Mouse (Mus musculus) small intestine, adult 2 months (tissue): Measurements from ENCODE around the gene Cabcoco1. TPM values are rescaled to one million over a fixed set of nuclear protein-coding genes. Genes with fewer than 3 reads are reported as not detected.
A peak's percentile ranks its signal among the peaks of the same experiment; 100 is the strongest.

Experiments used
- H3K27ac ChIP-seq: fragments of 200-500 bp; 2 replicates; pipeline ENCODE4 v1.5.1; 2012; ENCODE audit warnings: low read depth, low read length, control low read depth, inconsistent platforms; ENCODE audit not compliant: insufficient read depth
- H3K27me3 ChIP-seq: fragments of 200-500 bp; 2 replicates; pipeline ENCODE4 v1.6.1; 2012; ENCODE audit warnings: mild to moderate bottlenecking, moderate library complexity, low read length, inconsistent platforms; ENCODE audit not compliant: control insufficient read depth, insufficient read depth
- H3K36me3 ChIP-seq: fragments of 200-500 bp; 2 replicates; pipeline ENCODE4 v1.6.1; 2012; ENCODE audit warnings: mild to moderate bottlenecking, low read length, control low read depth, inconsistent platforms; ENCODE audit not compliant: control insufficient read depth, insufficient read depth
- H3K4me1 ChIP-seq: fragments of 200-500 bp; 2 replicates; pipeline ENCODE4 v1.6.1; 2012; ENCODE audit warnings: low read length, inconsistent platforms, mixed read lengths; ENCODE audit not compliant: control insufficient read depth, insufficient read depth, insufficient read length
- H3K4me3 ChIP-seq: fragments of 200-500 bp; 2 replicates; pipeline ENCODE4 v1.5.1; 2012; ENCODE audit warnings: low read depth, mild to moderate bottlenecking, control low read depth, inconsistent platforms, low read length, moderate library complexity
- CTCF ChIP-seq: fragments of 200-500 bp; IDR thresholded peaks from 2 replicates; pipeline ENCODE4 v1.5.1; 2012; ENCODE audit warnings: low read depth, mild to moderate bottlenecking, control low read depth, inconsistent platforms, low read length, moderate library complexity, mixed read lengths; ENCODE audit not compliant: insufficient replicate concordance, insufficient read length; ENCODE audit errors: extremely low read depth
- POLR2A ChIP-seq: fragments of 200-500 bp; IDR thresholded peaks from 2 replicates; pipeline ENCODE4 v1.6.1; 2012; ENCODE audit warnings: low read depth, mild to moderate bottlenecking, control low read depth, inconsistent platforms, low read length, moderate library complexity
- WGBS: fragments of 180-500 bp; shearing (Covaris S2); methylation state at CpG from one replicate; pipeline ENCODE4 v1.1.7; 2018; 5-methylcytosine and 5-hydroxymethylcytosine counted together
- polyA plus RNA-seq: library from polyadenylated mRNA; depleted of rRNA; stranded (reverse); fragments of >200 nt; gene quantifications from 2 replicates; pipeline ENCODE4 v1.2.3, GENCODE M21; 2012

The Cabcoco1 gene
- polyA plus RNA-seq, 1 experiment = not detected

DNA sequence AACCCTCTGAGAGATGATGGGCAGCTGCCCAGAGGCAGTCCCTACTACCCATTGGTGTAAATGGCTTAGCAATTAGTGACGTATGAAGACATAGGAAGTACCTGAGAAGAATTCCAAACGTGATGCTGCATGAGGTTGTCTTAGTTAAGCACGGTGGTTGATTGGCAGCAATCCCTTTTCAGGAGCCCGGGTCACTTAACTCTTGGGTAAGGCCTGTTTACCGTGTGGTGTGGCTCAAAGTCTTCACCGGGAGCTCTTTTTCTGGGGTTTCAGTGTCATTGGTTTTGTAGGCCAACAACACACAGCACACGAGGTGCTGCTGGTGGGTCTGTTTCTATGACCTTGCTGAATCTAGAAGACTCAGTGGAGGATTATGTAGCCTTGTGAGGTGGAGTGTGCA, 105.9 kb downstream of the Cabcoco1 start:
- no peak for TF ChIP-seq CTCF
- no peak for TF ChIP-seq POLR2A
- no peaks in the 10 kb centered on the region for H3K36me3 ChIP-seq

GRCm38 (mm10) chr10:68435001-68435560, 106.6 kb downstream of the Cabcoco1 start:
- peaks cover 7% of the 10 kb centered on the region; the same call in 1 of the 2 replicates for H3K4me1 ChIP-seq
- no peaks in the 10 kb centered on the region for H3K36me3 ChIP-seq
- no peaks in the 10 kb centered on the region for H3K27me3 ChIP-seq
- no peak overlapping the region for H3K4me3 ChIP-seq
- TF ChIP-seq CTCF (no peak), POLR2A (no peak)
- 29% methylated on average over 13 of the region's 13 CpGs for WGBS
- peak overlapping the region; percentile 72 for H3K27ac ChIP-seq

More for the DNA sequence above, 105.9 kb downstream of the Cabcoco1 start:
- Histone ChIP-seq H3K27ac (peak overlapping the region; percentile 8; the same call in 1 of the 2 replicates), H3K27me3 (no peaks in the 10 kb centered on the region), H3K4me1 (peaks cover 7% of the 10 kb centered on the region; the same call in 1 of the 2 replicates), H3K4me3 (no peak overlapping the region)
- 33% methylated on average over 7 of the region's 7 CpGs for WGBS

- H3K27ac ChIP-seq = peak overlapping the region; percentile 72; the same call in 1 of the 2 replicates
- no peak for TF ChIP-seq CTCF
- H3K4me1 ChIP-seq = peaks cover 7% of the 10 kb centered on the region; the same call in 1 of the 2 replicates
- no peak overlapping the region for H3K4me3 ChIP-seq
- H3K36me3 ChIP-seq = no peaks in the 10 kb centered on the region
- no peaks in the 10 kb centered on the region for H3K27me3 ChIP-seq
- WGBS = 31% methylated on average over 9 of the region's 9 CpGs
Measured at GRCm38 (mm10) chr10:68434045-68434639, 107.6 kb downstream of the Cabcoco1 start.

GRCm38 (mm10) chr10:68431346-68431745, 110.3 kb downstream of the Cabcoco1 start:
- Histone ChIP-seq H3K27ac (no peak overlapping the region), H3K4me1 (peaks cover 7% of the 10 kb centered on the region; the same call in 1 of the 2 replicates), H3K4me3 (no peak overlapping the region), H3K36me3 (no peaks in the 10 kb centered on the region), H3K27me3 (no peaks in the 10 kb centered on the region)
- TF ChIP-seq CTCF (no peak), POLR2A (no peak)
- WGBS = 85% methylated on average over 6 of the region's 6 CpGs

DNA sequence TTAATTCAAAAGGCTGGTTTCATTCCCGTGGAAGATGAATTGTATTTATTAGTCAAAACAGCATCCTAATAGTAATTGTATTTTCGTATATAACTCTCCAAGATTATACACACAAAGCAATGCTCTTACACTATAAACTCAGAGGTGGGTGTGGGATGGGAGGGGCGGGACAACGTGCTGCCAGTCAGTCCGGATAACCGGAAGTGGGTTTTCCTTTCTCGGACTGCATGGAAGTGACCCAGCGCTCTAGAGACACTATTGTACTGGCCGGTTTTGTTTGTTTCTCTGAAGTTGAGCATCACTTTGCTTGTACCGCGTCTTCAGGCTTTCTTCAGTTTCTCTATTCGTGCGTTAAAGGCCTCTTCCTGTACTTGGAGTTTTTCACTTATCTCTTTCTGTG, 110.8 kb downstream of the Cabcoco1 start:
- Histone ChIP-seq H3K27ac (no peak overlapping the region), H3K36me3 (no peaks in the 10 kb centered on the region), H3K27me3 (no peaks in the 10 kb centered on the region), H3K4me1 (peaks cover 7% of the 10 kb centered on the region; the same call in 1 of the 2 replicates), H3K4me3 (no peak overlapping the region)
- TF ChIP-seq CTCF = no peak
- no peak for TF ChIP-seq POLR2A
- 87% methylated on average over 13 of the region's 13 CpGs for WGBS

- Histone ChIP-seq H3K27ac (no peak overlapping the region), H3K4me1 (no peaks in the 10 kb centered on the region), H3K36me3 (no peaks in the 10 kb centered on the region), H3K27me3 (no peaks in the 10 kb centered on the region), H3K4me3 (no peak overlapping the region)
- WGBS = 78% methylated on average over 7 of the region's 7 CpGs
- TF ChIP-seq CTCF (no peak), POLR2A (no peak)
Measured at GRCm38 (mm10) chr10:68420393-68420920, 121.2 kb downstream of the Cabcoco1 start.

GRCm38 (mm10) chr10:68419893-68420292, 121.8 kb downstream of the Cabcoco1 start:
- TF ChIP-seq CTCF (no peak), POLR2A (no peak)
- H3K27ac ChIP-seq = no peak overlapping the region
- 48% methylated on average over 2 of the region's 2 CpGs for WGBS

More at GRCm38 (mm10) chr10:68419893-68420292, 121.8 kb downstream of the Cabcoco1 start:
- Histone ChIP-seq H3K27me3 (no peaks in the 10 kb centered on the region), H3K4me3 (no peak overlapping the region), H3K36me3 (no peaks in the 10 kb centered on the region), H3K4me1 (no peaks in the 10 kb centered on the region)
